Mouse (Mus musculus) cortical plate, adult 2 months (tissue): ENCODE data around the gene Tardbp.

ENCODE experiments used
- CTCF ChIP-seq: fragments of 200-500 bp; IDR thresholded peaks from 2 replicates; pipeline ENCODE4 v1.5.1; 2011; ENCODE audit warnings: mild to moderate bottlenecking, control low read depth, low read length; ENCODE audit not compliant: insufficient read depth; ENCODE audit errors: extremely low read depth
- POLR2A ChIP-seq: fragments of 200-500 bp; IDR thresholded peaks from 2 replicates; pipeline ENCODE4 v1.6.1; 2011; ENCODE audit warnings: mild to moderate bottlenecking, low read length, control low read depth; ENCODE audit not compliant: insufficient read depth; ENCODE audit errors: extremely low read depth

GRCm38 (mm10) chr4:148607758-148608157 lies 19.1 kb downstream of the Tardbp start:
- TF ChIP-seq POLR2A: no peak
- peak; percentile 85 for TF ChIP-seq CTCF
